Mouse (Mus musculus) midbrain, embryonic 12.5 days (tissue): ENCODE results near the gene 9130230L23Rik. TPM values are rescaled to one million over a fixed set of nuclear protein-coding genes. Genes with fewer than 3 reads are reported as not detected.

Experiments used
- ATAC-seq: fragments of 200-750 bp; cut with Nextera tagmentation; 2 replicates; pipeline ENCODE4 v1.8.0; 2017; ENCODE audit warnings: low read depth, moderate TSS enrichment, moderate library complexity; ENCODE audit not compliant: low FRiP score
- H3K27ac ChIP-seq: fragments of 300-500 bp; sonication (generic); replicated peaks from 2 replicates; pipeline ENCODE4 v1.5.1; 2016; ENCODE audit warnings: mild to moderate bottlenecking
- H3K27me3 ChIP-seq: fragments of 300-500 bp; sonication (generic); 2 replicates; pipeline ENCODE4 v1.6.1; 2016; ENCODE audit warnings: mild to moderate bottlenecking
- H3K36me3 ChIP-seq: fragments of 300-500 bp; sonication (generic); 2 replicates; pipeline ENCODE4 v1.6.1; 2016
- H3K4me1 ChIP-seq: fragments of 300-500 bp; sonication (generic); 2 replicates; pipeline ENCODE4 v1.6.1; 2016
- H3K4me2 ChIP-seq: fragments of 300-500 bp; sonication (generic); replicated peaks from 2 replicates; pipeline ENCODE4 v1.6.1; 2016; ENCODE audit warnings: mild to moderate bottlenecking, moderate library complexity
- H3K4me3 ChIP-seq: fragments of 300-500 bp; sonication (generic); 2 replicates; pipeline ENCODE4 v1.5.1; 2016; ENCODE audit warnings: mild to moderate bottlenecking
- H3K9ac ChIP-seq: fragments of 300-500 bp; sonication (generic); replicated peaks from 2 replicates; pipeline ENCODE4 v1.6.1; 2016; ENCODE audit warnings: mild to moderate bottlenecking, moderate library complexity
- H3K9me3 ChIP-seq: fragments of 300-500 bp; sonication (generic); 2 replicates; pipeline ENCODE4 v1.6.1; 2016; ENCODE audit warnings: mild to moderate bottlenecking
- WGBS: fragments of 180-500 bp; shearing (Covaris S2); methylation state at CpG from one replicate; pipeline ENCODE4 v1.1.7; 2016; 5-methylcytosine and 5-hydroxymethylcytosine counted together
- microRNA-seq: library from miRNA; unstranded; fragments of <30 nt; microRNA quantifications from one replicate; pipeline ENCODE4, GENCODE M21; 2017
- polyA plus RNA-seq: library from polyadenylated mRNA; unstranded; fragments of >200 nt; fragmentation: Nextera tagmentation; extraction: Ambion mirVana; gene quantifications from 2 replicates; pipeline ENCODE4 v1.2.1, GENCODE M21; 2016

Gene 9130230L23Rik
- polyA plus RNA-seq, 1 experiment from 2014 or later = not detected

DNA sequence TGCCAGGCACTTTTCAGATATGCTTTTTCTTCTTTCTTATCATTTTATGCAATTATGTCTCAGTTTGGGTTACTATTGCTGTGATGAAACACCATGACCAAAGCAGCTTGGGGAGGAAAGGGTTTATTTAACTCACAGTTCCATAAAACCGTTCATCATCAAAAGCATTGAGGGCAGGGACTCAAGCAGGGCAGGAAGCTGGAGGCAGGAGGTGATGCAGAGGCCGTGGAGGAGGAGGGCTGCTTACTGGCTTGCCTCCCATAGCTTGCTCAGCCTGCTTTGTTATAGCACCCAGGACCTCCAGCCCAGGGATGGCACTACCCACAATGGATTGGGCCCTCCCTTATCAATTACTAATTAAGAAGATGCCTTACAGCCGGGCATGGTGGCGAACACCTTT is 62.9 kb downstream of the 9130230L23Rik start:
- 71% methylated on average over 4 of the region's 4 CpGs for WGBS
- ATAC-seq = no peak

GRCm38 (mm10) chr5:65937998-65938715 is 65.9 kb downstream of the 9130230L23Rik start:
- ATAC-seq = peak; percentile 58; the same call in 1 of the 2 replicates
- WGBS = 58% methylated on average over 9 of the region's 9 CpGs

More for the DNA sequence above, 62.9 kb downstream of the 9130230L23Rik start:
- Histone ChIP-seq H3K9me3 (no peaks in the 10 kb centered on the region), H3K9ac (no peak overlapping the region), H3K27me3 (no peaks in the 10 kb centered on the region), H3K4me1 (no peaks in the 10 kb centered on the region), H3K4me3 (no peak overlapping the region), H3K27ac (no peak overlapping the region), H3K4me2 (no peak overlapping the region), H3K36me3 (no peaks in the 10 kb centered on the region)

DNA sequence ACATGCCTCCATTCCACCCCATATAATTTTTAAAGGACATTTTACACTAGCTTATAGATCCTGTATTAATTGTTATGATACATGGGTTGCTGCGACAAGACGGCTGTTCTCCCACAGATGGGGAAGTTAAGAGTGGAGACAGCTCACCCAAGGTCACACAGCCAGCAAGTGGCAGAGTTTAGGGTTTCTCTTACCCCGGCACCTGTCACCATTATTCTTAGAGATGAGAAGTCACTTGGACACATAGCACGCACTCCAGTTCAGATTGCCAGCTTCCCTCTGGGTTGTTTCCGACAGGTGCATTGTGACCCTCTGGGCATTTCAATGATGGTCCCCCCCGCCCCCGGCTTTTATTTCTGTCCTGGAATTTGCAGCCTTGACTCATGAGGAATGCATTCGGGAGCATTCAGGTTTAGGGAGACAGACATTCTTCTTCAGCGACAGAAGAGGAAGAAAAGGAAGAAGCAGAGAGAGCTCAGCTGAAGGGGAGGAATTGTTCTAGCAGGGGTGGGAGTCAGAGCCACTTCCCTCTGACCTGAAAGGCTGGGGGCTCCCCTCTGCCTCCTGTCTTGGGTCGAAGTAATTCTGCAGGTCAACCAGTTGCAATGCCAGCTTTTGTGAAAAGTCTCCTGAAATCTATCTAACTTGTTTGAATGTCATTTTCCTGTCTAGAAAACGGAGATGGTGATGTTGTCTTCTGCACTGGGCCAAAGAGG is 66.9 kb downstream of the 9130230L23Rik start:
- Histone ChIP-seq H3K27me3 (no peaks in the 10 kb centered on the region), H3K4me1 (no peaks in the 10 kb centered on the region), H3K27ac (no peak overlapping the region; the same call in 1 of the 2 replicates), H3K4me2 (no peak overlapping the region), H3K36me3 (no peaks in the 10 kb centered on the region), H3K9me3 (no peaks in the 10 kb centered on the region), H3K4me3 (no peak overlapping the region), H3K9ac (no peak overlapping the region)
- ATAC-seq = no peak
- 77% methylated on average over 11 of the region's 11 CpGs for WGBS

More at GRCm38 (mm10) chr5:65937998-65938715, 65.9 kb downstream of the 9130230L23Rik start:
- H3K4me2 ChIP-seq = no peak overlapping the region
- no peaks in the 10 kb centered on the region for H3K4me1 ChIP-seq
- no peaks in the 10 kb centered on the region for H3K36me3 ChIP-seq
- H3K27ac ChIP-seq = no peak overlapping the region
- no peak overlapping the region for H3K4me3 ChIP-seq
- H3K9ac ChIP-seq = no peak overlapping the region
- H3K27me3 ChIP-seq = no peaks in the 10 kb centered on the region
- no peaks in the 10 kb centered on the region for H3K9me3 ChIP-seq

DNA sequence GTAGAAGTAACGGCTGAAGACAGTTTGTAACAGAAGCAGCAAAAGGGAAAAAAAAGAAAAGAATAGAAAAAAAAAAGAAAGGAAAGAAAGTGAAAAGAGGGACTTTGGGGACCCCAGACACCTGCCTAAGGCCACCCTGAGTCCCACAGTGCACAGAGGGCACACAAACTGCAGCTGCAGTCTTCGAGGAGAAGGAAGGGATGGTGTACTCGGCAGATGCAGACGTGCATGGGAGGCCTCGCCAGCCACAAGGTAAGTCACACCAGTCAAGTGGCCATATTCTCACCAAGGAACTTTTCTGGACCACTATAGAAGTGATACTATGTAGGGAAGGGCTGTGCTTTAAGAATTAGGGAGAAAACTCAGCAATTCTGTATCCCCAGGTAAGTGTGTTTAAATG is 69.3 kb downstream of the 9130230L23Rik start, which contains the start of gene Chrna9:
TSS of gene Chrna9 (plus strand) at position 139 of the 400 bp plus-strand sequence.
- no peak within 1 kb of the TSS for H3K4me3 ChIP-seq
- no peak for ATAC-seq
- H3K9ac ChIP-seq = no peak within 1 kb of the TSS
- 91% methylated on average over 5 of the region's 5 CpGs for WGBS
- H3K4me1 ChIP-seq = no peaks in the 10 kb centered on the region
- no peak within 1 kb of the TSS for H3K4me2 ChIP-seq
- no peak within 1 kb of the TSS for H3K27ac ChIP-seq
- H3K27me3 ChIP-seq = no peaks in the 10 kb centered on the region
- no peaks in the 10 kb centered on the region for H3K36me3 ChIP-seq
- H3K9me3 ChIP-seq = no peaks in the 10 kb centered on the region

DNA sequence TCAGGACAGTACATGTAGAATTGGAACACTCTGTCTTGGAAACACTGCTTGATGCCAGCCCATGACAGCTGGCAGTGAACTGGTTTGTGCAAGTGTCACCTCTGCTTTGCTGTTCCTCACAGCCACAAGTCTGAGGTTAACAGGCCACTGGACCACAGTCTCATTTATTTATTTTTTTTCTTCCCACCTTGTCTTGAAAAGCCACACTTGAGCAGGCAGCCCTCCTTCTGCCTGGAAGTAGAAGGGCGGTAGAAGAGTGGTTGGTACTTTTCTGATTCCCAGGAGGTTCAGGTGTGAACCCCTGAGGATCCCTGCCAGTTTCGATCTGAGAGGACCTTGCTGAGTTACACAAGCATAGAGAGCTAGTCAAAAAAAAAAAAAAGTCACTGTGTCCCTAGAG is 70.3 kb downstream of the 9130230L23Rik start:
- Histone ChIP-seq H3K36me3 (no peaks in the 10 kb centered on the region), H3K27ac (no peak overlapping the region), H3K4me3 (no peak overlapping the region), H3K4me2 (no peak overlapping the region), H3K9me3 (no peaks in the 10 kb centered on the region), H3K9ac (no peak overlapping the region), H3K27me3 (no peaks in the 10 kb centered on the region), H3K4me1 (no peaks in the 10 kb centered on the region)
- 84% methylated on average over 2 of the region's 2 CpGs for WGBS
- no peak for ATAC-seq

DNA sequence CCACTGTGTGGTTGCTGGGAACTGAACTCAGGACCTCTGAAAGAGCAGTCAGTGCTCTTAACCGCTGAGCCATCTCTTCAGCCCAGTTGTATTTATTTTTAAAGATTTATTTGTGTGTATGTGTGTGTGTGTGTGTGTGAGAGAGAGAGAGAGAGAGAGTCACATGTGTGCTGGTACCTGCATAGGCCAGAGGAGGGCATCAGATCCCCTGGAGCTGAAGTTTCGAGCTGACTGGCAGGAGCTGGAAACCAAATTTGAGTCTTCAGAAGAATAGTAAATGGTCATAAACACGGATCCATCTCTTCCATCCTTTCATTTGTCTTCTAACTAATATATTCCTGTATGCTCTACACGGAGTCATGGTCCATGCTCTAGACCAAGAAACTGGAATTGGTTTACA is 70.8 kb downstream of the 9130230L23Rik start:
- Histone ChIP-seq H3K4me1 (no peaks in the 10 kb centered on the region), H3K27me3 (no peaks in the 10 kb centered on the region), H3K4me2 (no peak overlapping the region), H3K27ac (no peak overlapping the region), H3K4me3 (no peak overlapping the region), H3K9ac (no peak overlapping the region), H3K36me3 (no peaks in the 10 kb centered on the region), H3K9me3 (no peaks in the 10 kb centered on the region)
- no peak for ATAC-seq
- WGBS = 87% methylated on average over 4 of the region's 4 CpGs

- no peak for ATAC-seq
- H3K27ac ChIP-seq = no peak overlapping the region
- no peaks in the 10 kb centered on the region for H3K36me3 ChIP-seq
- H3K9me3 ChIP-seq = no peaks in the 10 kb centered on the region
- H3K27me3 ChIP-seq = no peaks in the 10 kb centered on the region
- no peaks in the 10 kb centered on the region for H3K4me1 ChIP-seq
- no peak overlapping the region for H3K9ac ChIP-seq
- no peak overlapping the region for H3K4me3 ChIP-seq
- WGBS = 83% methylated on average over 4 of the region's 4 CpGs
- H3K4me2 ChIP-seq = no peak overlapping the region
These were observed 73.9 kb downstream of the 9130230L23Rik start for GRCm38 (mm10) chr5:65930171-65930570.

Small RNA genes within 50 kb of the gene (microRNA-seq; reads per million reads assigned to microRNA genes)
- not detected for gene Gm25952

Other genes with a start within 250 kb of the 9130230L23Rik start
- gene N4bp2, start 240.8 kb downstream of the 9130230L23Rik start, polyA plus RNA-seq = 34.5 and 38.8 TPM in 2 replicates
- gene Rhoh, start 143.1 kb downstream of the 9130230L23Rik start, polyA plus RNA-seq = 0.31 and 0.47 TPM in 2 replicates
- gene Chrna9, start 69.4 kb downstream of the 9130230L23Rik start, polyA plus RNA-seq = not detected in 2 replicates
- gene Rbm47, start 168.8 kb upstream of the 9130230L23Rik start, polyA plus RNA-seq = 2.6 and 2.9 TPM in 2 replicates